Mouse (Mus musculus) stomach, postnatal 0 days (tissue): ENCODE results near the gene Ms4a2. TPM values are rescaled to one million over a fixed set of nuclear protein-coding genes. Genes with fewer than 3 reads are reported as not detected.

Experiments
- ATAC-seq: fragments of 200-750 bp; cut with Nextera tagmentation; 2 replicates; pipeline ENCODE4 v1.8.0; 2017; ENCODE audit not compliant: low FRiP score, low TSS enrichment
- DNase-seq: peaks from one replicate; pipeline ENCODE4 v3.0.0-alpha.2; 2016; ENCODE audit warnings: low spot score
- H3K27ac ChIP-seq: fragments of 300-500 bp; sonication (generic); replicated peaks from 2 replicates; pipeline ENCODE4 v1.5.1; 2014; ENCODE audit warnings: mild to moderate bottlenecking, control low read depth
- H3K27me3 ChIP-seq: fragments of 300-500 bp; sonication (generic); 2 replicates; pipeline ENCODE4 v1.6.1; 2014; ENCODE audit warnings: low read length; ENCODE audit not compliant: control insufficient read depth, insufficient read depth
- H3K36me3 ChIP-seq: fragments of 300-500 bp; sonication (generic); 2 replicates; pipeline ENCODE4 v1.6.1; 2014; ENCODE audit warnings: low read length, mixed read lengths; ENCODE audit not compliant: control insufficient read depth, insufficient read depth
- H3K4me1 ChIP-seq: fragments of 300-500 bp; sonication (generic); replicated peaks from 2 replicates; pipeline ENCODE4 v1.6.1; 2014; ENCODE audit warnings: antibody characterized with exemption; ENCODE audit not compliant: control insufficient read depth, insufficient read depth
- H3K4me2 ChIP-seq: fragments of 300-500 bp; sonication (generic); replicated peaks from 2 replicates; pipeline ENCODE4 v1.6.1; 2014; ENCODE audit warnings: low read depth, mild to moderate bottlenecking, control low read depth, moderate library complexity
- H3K4me3 ChIP-seq: fragments of 300-500 bp; sonication (generic); 2 replicates; pipeline ENCODE4 v1.5.1; 2014; ENCODE audit warnings: low read depth, low read length, control low read depth
- H3K9ac ChIP-seq: fragments of 300-500 bp; sonication (generic); 2 replicates; pipeline ENCODE4 v1.6.1; 2014; ENCODE audit warnings: mild to moderate bottlenecking, low read length, control low read depth, mixed read lengths
- H3K9me3 ChIP-seq: fragments of 300-500 bp; sonication (generic); 2 replicates; pipeline ENCODE4 v1.6.1; 2016; ENCODE audit warnings: low read length; ENCODE audit not compliant: control insufficient read depth
- CTCF ChIP-seq: IDR thresholded peaks from 2 replicates; pipeline ENCODE4 v1.5.1; 2016; ENCODE audit warnings: antibody characterized with exemption, low read depth, mild to moderate bottlenecking, moderate library complexity
- EP300 ChIP-seq: optimal IDR thresholded peaks from 2 replicates; pipeline ENCODE3; 2016; ENCODE audit warnings: antibody characterized with exemption
- WGBS: fragments of 180-500 bp; shearing (Covaris S2); extraction: QIAGEN DNeasy Blood & Tissue Kit; methylation state at CpG from one replicate; pipeline ENCODE4 v1.1.7; 2014; 5-methylcytosine and 5-hydroxymethylcytosine counted together
- polyA plus RNA-seq: library from polyadenylated mRNA; unstranded; fragments of >200 nt; fragmentation: Nextera tagmentation; extraction: Ambion mirVana; gene quantifications from 2 replicates; pipeline ENCODE4 v1.2.1, GENCODE M21; 2015

The Ms4a2 gene
- polyA plus RNA-seq, result 0.16 and 0.24 TPM in 2 replicates

DNA sequence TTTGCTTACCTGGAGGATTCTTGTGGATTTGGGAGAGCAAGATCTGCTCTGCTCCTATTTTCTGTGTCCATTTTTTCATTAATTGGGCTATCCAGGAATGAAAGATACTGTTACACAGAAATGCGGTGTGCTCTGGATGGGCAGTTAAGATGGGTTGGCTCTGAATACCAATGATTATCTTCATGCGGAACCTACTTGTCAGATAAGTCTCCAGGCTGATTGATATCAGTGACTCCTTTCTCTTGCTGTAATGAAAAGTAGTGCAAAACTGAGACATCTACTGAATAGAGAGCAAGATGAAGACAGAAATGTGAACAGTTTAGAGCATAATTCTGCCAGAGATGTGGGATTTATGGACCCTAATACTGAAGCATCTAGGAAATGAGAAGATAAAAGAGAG is at the start of gene Ms4a2:
Gene Ms4a2 (minus strand): TSS at position 169 of the 400 bp plus-strand sequence.
- 86% methylated on average over 2 of the region's 2 CpGs for WGBS
- no peak for DNase-seq
- H3K27ac ChIP-seq, result no peak within 1 kb of the TSS
- no peak within 1 kb of the TSS for H3K4me2 ChIP-seq
- no peaks in the 10 kb centered on the region for H3K36me3 ChIP-seq
- no peaks in the 10 kb centered on the region for H3K9me3 ChIP-seq
- no peak within 1 kb of the TSS for H3K4me3 ChIP-seq
- no peak for ATAC-seq
- H3K27me3 ChIP-seq, result no peaks in the 10 kb centered on the region
- H3K4me1 ChIP-seq, result no peaks in the 10 kb centered on the region
- TF ChIP-seq EP300 (no peak), CTCF (no peak)
- no peak within 1 kb of the TSS for H3K9ac ChIP-seq

DNA sequence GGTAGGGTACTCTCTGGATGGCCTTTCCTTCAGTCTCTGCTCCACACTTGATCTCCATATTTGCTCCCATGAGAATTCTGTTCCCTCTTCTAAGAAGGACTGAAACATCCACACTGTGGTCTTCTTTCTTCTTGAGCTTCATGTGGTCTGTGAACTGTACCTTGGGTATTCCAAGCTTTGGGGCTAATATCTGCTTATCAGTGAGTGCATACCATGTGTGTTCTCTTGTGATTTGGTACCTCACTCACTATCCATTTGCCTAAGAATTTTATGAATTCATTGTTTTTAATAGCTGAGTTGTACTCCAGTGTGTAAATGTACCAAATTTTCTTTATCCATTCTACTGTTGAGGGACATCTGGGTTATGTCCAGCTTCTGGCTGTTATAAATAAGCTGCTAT is 38.0 kb upstream of the Ms4a2 start:
- H3K27me3 ChIP-seq, result no peaks in the 10 kb centered on the region
- ATAC-seq (no peak), DNase-seq (no peak)
- H3K9me3 ChIP-seq, result no peaks in the 10 kb centered on the region
- no peaks in the 10 kb centered on the region for H3K36me3 ChIP-seq
- H3K4me3 ChIP-seq, result no peak overlapping the region
- no peak overlapping the region for H3K4me2 ChIP-seq
- H3K4me1 ChIP-seq, result no peaks in the 10 kb centered on the region
- TF ChIP-seq CTCF, result no peak
- TF ChIP-seq EP300, result no peak
- no peak overlapping the region for H3K27ac ChIP-seq
- H3K9ac ChIP-seq, result no peak overlapping the region

DNA sequence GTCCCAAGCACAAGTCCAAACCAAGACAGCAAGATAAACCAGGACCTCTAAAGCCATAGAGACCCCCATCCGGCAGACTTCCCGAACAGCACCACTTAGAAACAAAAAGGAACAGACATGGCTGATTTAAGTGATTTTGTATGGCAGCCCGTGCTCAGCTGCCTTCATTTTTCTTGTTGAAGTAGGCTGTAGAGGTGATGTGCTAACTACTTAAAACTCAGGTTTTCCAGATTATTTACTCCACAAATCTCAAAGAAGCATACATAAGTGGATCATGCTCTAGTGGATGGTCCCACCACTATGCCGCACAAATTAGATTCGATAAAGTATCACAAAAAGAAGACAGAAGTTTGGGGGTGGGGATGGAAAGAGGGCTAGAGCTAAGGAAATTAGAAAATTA is 36.9 kb upstream of the Ms4a2 start, which contains the start of gene Oosp2:
Gene Oosp2 (minus strand): TSS at position 101 of the 400 bp plus-strand sequence.
- Histone ChIP-seq H3K36me3 (no peaks in the 10 kb centered on the region), H3K9me3 (no peaks in the 10 kb centered on the region), H3K4me3 (no peak within 1 kb of the TSS), H3K4me1 (no peaks in the 10 kb centered on the region), H3K27ac (no peak within 1 kb of the TSS), H3K9ac (no peak within 1 kb of the TSS), H3K4me2 (no peak within 1 kb of the TSS), H3K27me3 (no peaks in the 10 kb centered on the region)
- TF ChIP-seq CTCF (no peak), EP300 (no peak)
- DNase-seq (no peak), ATAC-seq (no peak)
- 90% methylated on average over 5 of the region's 5 CpGs for WGBS

DNA sequence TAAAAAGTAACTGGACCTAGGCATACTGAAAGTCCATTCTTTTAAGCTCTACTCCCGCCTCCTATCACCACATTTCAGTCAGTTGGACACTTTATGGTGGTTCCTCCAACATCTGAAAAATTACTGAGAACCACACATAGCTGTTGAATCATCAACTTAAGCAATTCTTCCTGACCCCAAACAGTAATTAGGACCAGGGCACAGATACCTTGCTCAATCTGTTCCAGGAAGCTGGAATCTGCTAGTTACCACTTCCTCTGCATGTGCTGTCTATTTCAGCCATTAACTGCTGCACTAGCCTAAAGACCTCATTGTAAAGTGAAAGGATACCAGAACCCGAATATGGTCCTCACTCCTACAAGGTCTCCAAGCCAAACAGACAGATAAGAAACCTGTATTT is 35.6 kb upstream of the Ms4a2 start:
- H3K4me1 ChIP-seq, result no peaks in the 10 kb centered on the region
- H3K4me2 ChIP-seq, result no peak overlapping the region

DNA sequence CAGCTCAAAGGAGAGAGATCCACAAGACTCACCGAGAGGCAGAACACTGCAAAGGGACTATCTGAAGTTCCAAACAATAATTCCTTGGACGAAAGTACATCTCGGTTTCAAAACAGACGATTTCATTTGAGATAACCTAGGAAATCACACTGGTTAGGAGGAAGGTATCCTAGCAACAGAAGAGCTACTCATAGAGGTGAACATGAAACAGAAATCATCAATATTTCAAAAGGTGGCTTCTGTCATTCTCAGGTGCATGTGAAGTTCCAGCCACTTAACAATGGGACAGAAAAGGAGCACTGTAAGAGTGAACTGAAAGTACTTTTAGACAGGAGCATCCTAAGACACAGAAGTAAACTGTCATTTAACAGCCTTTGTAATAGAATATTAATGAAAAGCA is 26.0 kb upstream of the Ms4a2 start:
- no peaks in the 10 kb centered on the region for H3K27me3 ChIP-seq
- ATAC-seq, result no peak
- no peak overlapping the region for H3K9ac ChIP-seq
- DNase-seq, result no peak
- no peak overlapping the region for H3K27ac ChIP-seq
- no peaks in the 10 kb centered on the region for H3K36me3 ChIP-seq
- no peaks in the 10 kb centered on the region for H3K4me1 ChIP-seq
- no peak overlapping the region for H3K4me2 ChIP-seq
- no peak for TF ChIP-seq EP300
- TF ChIP-seq CTCF, result no peak
- no peaks in the 10 kb centered on the region for H3K9me3 ChIP-seq
- no peak overlapping the region for H3K4me3 ChIP-seq
- WGBS, result 60% methylated on average over 4 of the region's 4 CpGs

More for the DNA sequence above, 35.6 kb upstream of the Ms4a2 start:
- Histone ChIP-seq H3K27ac (no peak overlapping the region), H3K4me3 (no peak overlapping the region), H3K36me3 (no peaks in the 10 kb centered on the region), H3K27me3 (no peaks in the 10 kb centered on the region), H3K9ac (no peak overlapping the region), H3K9me3 (no peaks in the 10 kb centered on the region)
- TF ChIP-seq EP300 (no peak), CTCF (no peak)
- DNase-seq, result no peak
- WGBS, result 80% methylated on average over 2 of the region's 2 CpGs
- ATAC-seq, result no peak

DNA sequence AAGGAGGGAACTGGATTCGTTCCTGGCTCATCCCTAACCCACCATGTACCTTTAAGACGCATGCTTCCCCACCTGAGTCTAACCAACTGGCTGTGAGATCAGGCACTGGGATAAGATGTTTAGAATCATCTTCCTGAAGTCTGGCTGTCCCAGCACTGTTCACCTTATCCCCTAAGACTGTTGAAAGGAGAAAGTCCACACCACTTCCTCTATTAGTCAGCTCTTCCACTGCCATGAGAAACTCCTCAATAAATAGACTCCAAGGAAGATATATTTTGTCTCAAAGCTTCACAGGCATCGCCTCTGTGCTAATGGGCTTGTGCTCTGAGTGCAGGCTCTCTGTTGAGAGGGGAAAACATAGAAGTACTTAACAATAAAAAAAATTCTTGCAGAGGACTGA is 22.6 kb upstream of the Ms4a2 start:
- Histone ChIP-seq H3K9ac (no peak overlapping the region), H3K4me2 (no peak overlapping the region), H3K36me3 (no peaks in the 10 kb centered on the region), H3K27me3 (no peaks in the 10 kb centered on the region), H3K27ac (no peak overlapping the region), H3K4me3 (no peak overlapping the region), H3K9me3 (no peaks in the 10 kb centered on the region), H3K4me1 (no peaks in the 10 kb centered on the region)
- TF ChIP-seq CTCF (no peak), EP300 (no peak)
- DNase-seq (no peak), ATAC-seq (no peak)
- WGBS, result 63% methylated on average over 3 of the region's 3 CpGs
